Comparison of ENCODE assay signal across 28 mouse cellular contexts in genomic region chr13:59317458-59318005, GRCm38 (mm10).
DNase-seq lines count a peak whose midpoint lies in the region; ATAC-seq lines count a peak whose summit lies in the region.
"Had no signal": no experiment of that assay in that cellular context is flagged by ENCODE, and none has a peak within 500 bp of the region (broad histone marks: within the 10 kb centered on the region; RNA-seq: fewer than 3 reads in every experiment).

No protein-coding gene starts in this region.

- intact Hi-C loops in gastrocnemius, postnatal 36 days (cut with DNase I) = no loop called here

- no peak overlapping the region for H3K9ac ChIP-seq in hindbrain, embryonic 16.5 days (ENCODE audit: low read depth, low read length)
- H3K9ac ChIP-seq: embryonic facial prominence, embryonic 13.5 days; forebrain, embryonic 15.5 days; hindbrain, embryonic 12.5 days; kidney, embryonic 15.5 days; liver, embryonic 12.5 days; liver, postnatal 0 days; midbrain, embryonic 12.5 days had no signal

- no peaks in the 10 kb centered on the region for H3K9me3 ChIP-seq in hindbrain, embryonic 16.5 days (ENCODE audit: control insufficient read depth, low read length)
- no peaks in the 10 kb centered on the region for H3K9me3 ChIP-seq in hindbrain, embryonic 10.5 days
- H3K9me3 ChIP-seq: embryonic facial prominence, embryonic 13.5 days; forebrain, embryonic 10.5 days; forebrain, embryonic 15.5 days; hindbrain, embryonic 12.5 days; kidney, embryonic 15.5 days; liver, embryonic 12.5 days; midbrain, embryonic 12.5 days had no signal

- H3K4me2 ChIP-seq in hindbrain, embryonic 16.5 days (ENCODE audit: low read length) = peak overlapping the region; percentile 16; the same call in 1 of the 2 replicates
- H3K4me2 ChIP-seq: embryonic facial prominence, embryonic 13.5 days; forebrain, embryonic 15.5 days; hindbrain, embryonic 12.5 days; kidney, embryonic 15.5 days; liver, embryonic 12.5 days; midbrain, embryonic 12.5 days had no signal

- H3K4me1 ChIP-seq in hindbrain, embryonic 16.5 days (ENCODE audit: control insufficient read depth, insufficient read depth, low read depth, low read length) = peaks cover 3% of the 10 kb centered on the region
- 0 out of 2 replicates have a peak, but pooled peaks cover 4% of the 10 kb centered on the region for H3K4me1 ChIP-seq in hindbrain, embryonic 10.5 days (replicated peaks)
- H3K4me1 ChIP-seq: embryonic facial prominence, embryonic 13.5 days; forebrain, embryonic 10.5 days; hindbrain, embryonic 12.5 days; kidney, embryonic 15.5 days; liver, embryonic 12.5 days; megakaryocyte, embryonic 14.5 days; midbrain, embryonic 12.5 days had no signal

- H3K27ac ChIP-seq in hindbrain, embryonic 16.5 days (ENCODE audit: low read depth, low read length) = no peak overlapping the region
- H3K27ac ChIP-seq in hindbrain, embryonic 10.5 days = no peak overlapping the region
- H3K27ac ChIP-seq: forebrain, embryonic 10.5 days; forebrain, embryonic 15.5 days; hindbrain, embryonic 12.5 days; kidney, embryonic 15.5 days; left cerebral cortex, adult 2 months; liver, embryonic 12.5 days; midbrain, embryonic 12.5 days had no signal

- H3K36me3 ChIP-seq in hindbrain, embryonic 16.5 days (ENCODE audit: control insufficient read depth, insufficient read depth, low read length) = no peaks in the 10 kb centered on the region
- H3K36me3 ChIP-seq in hindbrain, embryonic 10.5 days = no peaks in the 10 kb centered on the region
- H3K36me3 ChIP-seq: embryonic facial prominence, embryonic 13.5 days; forebrain, embryonic 10.5 days; forebrain, embryonic 15.5 days; hindbrain, embryonic 12.5 days; kidney, embryonic 15.5 days; liver, embryonic 12.5 days; midbrain, embryonic 12.5 days had no signal

- ATAC-seq in hindbrain, embryonic 16.5 days = peak; percentile 54; the same call in 1 of the 2 replicates
- ATAC-seq: activated CD4-positive, CD25-positive, alpha-beta regulatory T cell, adult 4 months; forebrain, embryonic 15.5 days; liver, embryonic 12.5 days; liver, postnatal 0 days; lung, postnatal 0 days had no signal

- WGBS in hindbrain, embryonic 16.5 days = 39% methylated on average over 16 of the region's 16 CpGs
- WGBS in hindbrain, embryonic 10.5 days = 69% methylated on average over 16 of the region's 16 CpGs

- no peak for DNase-seq in hindbrain, embryonic 10.5 days (ENCODE audit: low spot score)
- peak; percentile 19 for DNase-seq in brain, adult 2 months (ENCODE audit: low read depth, low spot score)
- peak; percentile 7 for DNase-seq in cerebellum, adult 9-10 months
- DNase-seq in cerebellum, postnatal 36 days = peak; percentile 19 to 26
- DNase-seq in gastrocnemius, postnatal 36 days = no peak
- DNase-seq: adrenal gland, adult 2 months; adrenal gland, postnatal 36 days; B cell, adult 2 months; heart, postnatal 14 days; kidney, adult 18-20 months; kidney, postnatal 25 days; liver, postnatal 0 days; lung, postnatal 4 days; retina, postnatal 1 day; right cerebral cortex, postnatal 14 days; thymus, postnatal 4 days had no signal

- H3K27me3 ChIP-seq in hindbrain, embryonic 16.5 days (replicated peaks; ENCODE audit: control insufficient read depth, insufficient read depth, low read length) = no peaks in the 10 kb centered on the region
- H3K27me3 ChIP-seq in hindbrain, embryonic 10.5 days (ENCODE audit: insufficient read depth, poor library complexity, severe bottlenecking) = no peaks in the 10 kb centered on the region
- H3K27me3 ChIP-seq: embryonic facial prominence, embryonic 13.5 days; forebrain, embryonic 15.5 days; hindbrain, embryonic 12.5 days; kidney, embryonic 15.5 days; liver, embryonic 12.5 days; megakaryocyte, embryonic 14.5 days; midbrain, embryonic 12.5 days had no signal

- H3K4me3 ChIP-seq in hindbrain, embryonic 16.5 days (ENCODE audit: low read length) = no peak overlapping the region
- H3K4me3 ChIP-seq in hindbrain, embryonic 10.5 days = no peak overlapping the region
- H3K4me3 ChIP-seq: embryonic facial prominence, embryonic 13.5 days; forebrain, embryonic 10.5 days; forebrain, embryonic 15.5 days; hindbrain, embryonic 12.5 days; kidney, embryonic 15.5 days; left cerebral cortex, adult 2 months; liver, embryonic 12.5 days; megakaryocyte, embryonic 14.5 days; midbrain, embryonic 12.5 days had no signal

Comparison
In these comparisons a context has a peak if more than half of its experiments do, and no peak if none do; other contexts are left out.
1. DNase-seq: peak in brain, adult 2 months (single experiment), cerebellum, adult 9-10 months (single experiment) and cerebellum, postnatal 36 days (2 of 2); none in hindbrain, embryonic 10.5 days (single experiment) and gastrocnemius, postnatal 36 days (0 of 2).